Mouse (Mus musculus): ENCODE measurements around the gene Gli3.

Gene Gli3

GRCm38 (mm10) chr13:15462830-15463491 is at the start of gene Gli3:
Gene Gli3 (plus strand): TSS chr13:15463235.
- DNase-seq = peak; percentile 23

DNA sequence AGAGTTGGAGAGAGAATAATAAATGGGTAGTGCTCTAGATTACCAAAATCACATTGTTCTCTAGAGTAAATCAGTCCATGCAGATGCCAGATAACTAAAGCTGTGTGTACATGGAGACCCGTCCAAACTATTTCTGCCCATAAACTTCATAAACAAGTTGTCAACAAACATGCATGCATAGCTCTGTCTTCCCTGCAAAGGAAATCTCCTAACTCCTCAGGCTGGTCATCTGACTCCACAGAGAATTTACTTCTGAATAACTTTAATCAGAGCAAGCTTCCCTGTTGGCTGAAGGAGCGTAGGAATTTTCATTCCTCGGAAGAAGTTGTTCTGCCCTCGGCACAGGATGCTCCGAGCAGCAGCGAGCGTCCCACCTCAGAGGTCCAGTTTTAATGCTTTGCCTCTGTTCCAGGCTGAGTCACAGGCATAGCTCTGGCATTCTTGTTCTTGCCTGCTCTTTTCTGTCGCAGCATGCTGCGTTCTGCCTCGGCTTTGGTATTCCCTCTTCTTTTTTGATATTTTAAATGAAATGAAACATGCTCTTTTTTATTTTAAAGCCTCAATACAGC is 41.8 kb upstream of the Gli3 start:
- DNase-seq = no peak

DNA sequence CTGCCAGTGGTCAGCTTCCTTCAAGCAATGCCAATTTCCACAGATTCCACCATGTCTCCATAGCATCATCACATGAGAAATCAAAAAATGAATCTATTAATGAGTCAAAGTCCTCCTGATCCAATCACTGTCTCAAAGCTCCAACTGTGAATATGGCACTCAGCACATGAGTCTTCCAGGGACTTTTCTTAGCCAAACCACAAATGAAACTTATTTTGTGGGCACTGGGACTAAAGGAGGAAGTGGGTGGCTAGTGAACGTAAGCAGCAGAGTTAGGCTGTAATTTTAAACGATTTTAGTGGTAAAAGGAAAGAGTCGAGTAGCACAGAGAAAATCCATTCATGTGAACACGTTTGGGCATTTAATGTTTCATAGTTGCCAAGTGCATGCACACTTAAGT is 21.0 kb upstream of the Gli3 start:
- no peak for DNase-seq

DNA sequence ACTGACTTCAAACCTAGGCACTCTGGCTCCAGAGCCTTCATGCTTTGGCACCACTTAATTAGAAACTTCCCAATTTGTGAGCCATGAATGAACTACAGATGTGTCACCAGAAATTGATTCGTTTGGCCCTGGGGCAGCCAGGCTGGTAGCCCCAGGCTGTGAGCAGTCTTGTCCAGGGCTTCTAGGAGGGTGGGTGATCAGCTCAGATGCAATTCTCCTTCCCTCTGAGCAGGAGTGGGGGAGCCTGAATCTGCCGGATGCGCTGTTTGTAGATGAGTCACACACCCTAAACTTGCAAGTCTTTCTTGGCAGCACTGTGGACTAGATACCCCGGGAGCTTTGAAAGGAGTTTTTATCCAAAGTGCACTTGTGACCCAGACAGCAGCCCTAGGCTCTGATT is 18.7 kb upstream of the Gli3 start:
- DNase-seq = no peak

- DNase-seq = no peak
Observed at GRCm38 (mm10) chr13:15445591-15445990, 17.4 kb upstream of the Gli3 start.

GRCm38 (mm10) chr13:15446004-15446403 is 17.0 kb upstream of the Gli3 start:
- DNase-seq = no peak

DNA sequence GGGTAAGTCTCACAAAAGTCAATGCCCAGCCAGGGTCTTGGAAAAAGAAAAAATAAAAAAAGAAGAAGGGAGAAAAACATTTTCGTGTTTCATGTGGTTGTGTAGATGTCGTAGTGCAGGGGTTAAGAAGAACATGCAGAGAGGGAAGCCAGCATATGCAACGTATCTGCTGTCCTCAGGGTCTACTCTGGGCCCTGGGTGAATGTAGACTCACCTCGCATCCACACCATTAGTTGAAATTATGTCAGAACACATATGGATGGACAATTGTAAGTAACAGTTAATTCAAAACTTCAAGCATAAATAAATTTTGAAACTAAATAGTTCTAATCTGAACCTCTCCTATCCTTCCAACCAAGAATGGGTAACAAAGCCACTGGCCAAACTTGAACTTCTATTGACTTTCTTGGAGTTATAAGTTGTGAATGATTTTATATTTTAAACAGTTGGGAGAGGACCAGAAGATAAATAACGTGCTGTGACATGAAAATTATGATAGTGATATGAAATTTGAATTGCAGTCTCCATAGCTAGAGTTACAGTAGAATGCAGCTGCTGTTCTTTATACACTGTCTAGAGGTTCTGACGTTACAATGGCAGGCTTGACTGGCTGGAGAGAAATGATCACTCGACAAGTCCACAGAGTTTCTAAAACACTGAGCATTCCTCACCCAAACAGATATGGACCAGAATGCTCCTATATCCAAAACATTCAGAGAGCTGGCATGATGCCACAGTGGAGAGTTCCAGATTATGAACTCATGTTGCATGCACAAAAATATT is 16.1 kb upstream of the Gli3 start:
- no peak for DNase-seq

DNA sequence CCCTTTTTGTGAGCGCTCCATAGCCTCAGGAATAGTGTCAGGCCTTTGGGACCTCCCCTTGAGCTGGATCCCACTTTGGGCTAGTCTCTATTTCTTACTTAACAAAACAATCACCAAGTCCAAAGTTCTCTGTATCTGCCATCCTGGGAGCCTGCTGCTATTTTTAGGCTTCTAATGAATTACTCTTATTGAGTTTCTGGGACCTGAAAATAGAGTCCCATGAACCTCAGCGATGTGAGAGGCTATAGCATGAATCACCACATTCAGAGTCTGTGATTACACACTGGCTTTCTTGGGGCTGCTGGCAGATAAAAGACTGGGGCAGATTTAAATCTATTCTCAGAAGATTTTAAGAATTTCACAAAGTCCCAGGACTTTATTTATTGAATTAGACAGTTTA is 12.1 kb upstream of the Gli3 start:
- DNase-seq = no peak

DNA sequence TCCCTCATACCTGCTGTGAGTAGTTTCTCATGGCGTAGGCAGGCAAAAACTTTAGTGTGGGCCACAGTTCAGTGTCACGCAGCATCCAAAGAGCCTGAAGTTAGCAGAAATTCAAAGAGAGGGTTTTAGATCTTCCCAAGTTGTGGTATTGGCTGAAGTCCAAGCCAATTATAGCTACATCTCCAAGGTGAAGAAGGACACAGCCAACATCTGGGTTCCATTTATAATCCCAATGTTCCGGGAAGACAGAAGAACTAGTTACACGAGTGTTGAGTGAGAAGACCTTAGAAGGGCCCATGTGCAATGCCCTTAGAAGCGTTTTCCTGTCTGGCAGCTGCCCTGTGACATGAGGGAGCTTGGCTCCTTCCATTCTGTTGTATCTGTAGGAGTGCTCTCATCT is 5.2 kb upstream of the Gli3 start:
- no peak for DNase-seq

DNA sequence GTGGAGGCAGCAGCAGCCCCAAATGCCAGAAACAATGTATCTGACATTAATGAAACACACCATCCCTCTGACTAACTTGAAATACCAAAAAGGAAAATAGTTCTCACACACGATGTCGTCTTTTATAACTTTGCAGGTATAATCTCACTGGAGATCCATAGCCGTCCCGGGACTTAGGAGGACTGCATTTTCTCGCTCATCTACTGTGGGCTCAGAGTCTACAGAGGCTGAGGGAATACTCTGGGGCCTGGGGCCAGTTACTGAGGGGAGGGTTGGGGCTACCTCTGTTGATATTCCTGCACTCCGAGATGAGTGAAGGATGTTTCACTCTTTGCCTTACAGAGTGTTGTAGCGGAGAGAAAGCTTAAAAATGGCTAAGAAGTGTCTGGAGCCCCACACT is 1.1 kb upstream of the Gli3 start:
- no peak for DNase-seq

GRCm38 (mm10) chr13:15463492-15464080 is 551 bp downstream of the Gli3 start:
- no peak for DNase-seq

- DNase-seq = no peak
Observed at GRCm38 (mm10) chr13:15464081-15464526, 1.1 kb downstream of the Gli3 start.

GRCm38 (mm10) chr13:15464741-15465250 is 1.8 kb downstream of the Gli3 start:
- no peak for DNase-seq

- DNase-seq = no peak
Observed at GRCm38 (mm10) chr13:15466496-15466895, 3.5 kb downstream of the Gli3 start.

DNA sequence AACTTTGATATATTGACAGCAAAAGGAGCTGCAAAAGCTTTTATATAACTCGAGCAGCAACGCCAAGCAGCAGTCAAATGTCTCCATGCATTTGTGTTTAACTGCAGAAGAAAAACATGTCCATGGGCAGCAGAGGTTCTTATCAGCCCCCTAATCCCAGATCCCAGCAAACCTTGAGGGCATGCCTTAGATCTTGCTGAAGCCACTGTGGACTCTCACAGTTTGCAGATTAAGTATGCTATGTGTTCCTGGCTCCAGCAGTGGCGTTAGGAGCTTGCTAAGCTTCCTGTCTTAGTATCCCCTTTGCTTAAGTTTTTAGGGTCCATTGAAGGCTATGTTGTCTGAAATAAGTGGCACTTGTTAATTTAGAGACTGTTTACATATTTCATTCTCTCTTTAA is 4.4 kb downstream of the Gli3 start:
- DNase-seq = no peak

DNA sequence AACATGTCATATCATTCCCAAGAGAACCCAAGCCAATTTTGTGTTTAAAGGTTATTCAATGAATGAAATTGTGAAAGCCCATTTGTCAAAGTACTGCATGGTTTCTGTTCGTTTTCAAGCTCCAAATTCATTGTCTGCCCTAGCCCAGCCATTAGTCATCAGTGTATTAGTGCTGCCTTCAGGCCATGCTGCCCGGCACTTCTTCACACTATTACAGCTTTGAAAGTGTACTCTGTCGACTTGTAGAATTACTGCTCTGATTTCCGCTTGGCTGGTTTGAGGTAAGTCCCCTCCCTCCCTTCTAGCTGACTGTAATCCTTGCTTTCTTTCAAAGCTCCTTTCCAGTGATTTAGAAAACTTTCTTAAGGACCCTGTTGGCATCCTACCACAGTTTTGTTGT is 5.4 kb downstream of the Gli3 start:
- no peak for DNase-seq

GRCm38 (mm10) chr13:15470056-15470455 is 7.0 kb downstream of the Gli3 start:
- DNase-seq = no peak

GRCm38 (mm10) chr13:15472712-15473111 is 9.7 kb downstream of the Gli3 start:
- no peak for DNase-seq

DNA sequence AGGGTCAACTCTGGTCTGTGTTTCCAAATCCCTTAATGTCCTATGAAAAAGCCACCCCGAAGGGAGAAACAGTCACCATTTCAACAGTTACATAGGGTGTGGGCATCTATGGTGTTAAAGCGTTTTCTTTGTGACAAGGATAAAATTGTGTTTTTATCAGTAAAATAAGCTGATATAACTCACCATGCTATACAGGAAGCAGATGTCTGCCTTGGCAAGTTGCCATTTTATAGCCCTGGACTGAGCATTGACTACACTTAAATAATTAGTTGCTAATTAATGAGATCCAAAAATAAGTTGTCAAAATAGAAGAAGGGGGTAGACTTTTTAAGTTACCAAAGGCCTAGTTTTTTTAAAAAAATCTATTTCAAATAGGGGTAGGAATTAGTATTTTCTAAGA is 11.4 kb downstream of the Gli3 start:
- no peak for DNase-seq

- DNase-seq = no peak
Observed at GRCm38 (mm10) chr13:15486033-15486891, 23.2 kb downstream of the Gli3 start.

DNA sequence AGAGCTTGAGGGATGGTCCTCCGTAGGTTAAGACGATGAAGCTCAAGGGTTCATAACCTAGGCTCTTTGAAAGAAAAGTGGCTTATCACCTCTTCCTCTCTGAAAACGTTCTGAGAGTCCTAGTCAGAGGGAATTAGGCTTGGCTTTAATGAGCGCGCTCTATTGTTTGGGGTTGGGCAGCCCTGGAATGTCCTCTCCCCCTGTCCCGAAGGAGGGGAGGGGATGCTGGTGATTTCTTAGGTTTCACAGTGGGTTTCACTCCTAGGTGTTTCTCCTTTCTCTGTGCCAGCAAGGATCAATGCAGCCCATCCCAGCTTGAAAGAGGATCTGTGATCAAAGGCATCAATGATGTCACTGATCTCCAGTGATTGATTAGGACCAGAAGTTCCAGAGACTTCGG is 24.3 kb downstream of the Gli3 start:
- no peak for DNase-seq

- DNase-seq = no peak
Observed at GRCm38 (mm10) chr13:15488065-15488464, 25.0 kb downstream of the Gli3 start.

GRCm38 (mm10) chr13:15495820-15496219 is 32.8 kb downstream of the Gli3 start:
- DNase-seq = no peak
